Mouse (Mus musculus) intestine, embryonic 16.5 days (tissue): Measurements from ENCODE around the gene Vmn2r100. TPM values are rescaled to one million over a fixed set of nuclear protein-coding genes. Genes with fewer than 3 reads are reported as not detected.

ENCODE experiments used
- ATAC-seq: fragments of 200-750 bp; cut with Nextera tagmentation; 2 replicates; pipeline ENCODE4 v1.8.0; 2017; ENCODE audit warnings: moderate TSS enrichment, moderate library complexity
- H3K27ac ChIP-seq: fragments of 300-500 bp; sonication (generic); 2 replicates; pipeline ENCODE4 v1.5.1; 2014; ENCODE audit warnings: mild to moderate bottlenecking, low read length
- H3K27me3 ChIP-seq: fragments of 300-500 bp; sonication (generic); replicated peaks from 2 replicates; pipeline ENCODE4 v1.6.1; 2014; ENCODE audit warnings: low read length, control low read depth, mixed read lengths; ENCODE audit not compliant: control insufficient read depth, insufficient read depth
- H3K36me3 ChIP-seq: fragments of 300-500 bp; sonication (generic); 2 replicates; pipeline ENCODE4 v1.6.1; 2014; ENCODE audit warnings: low read length, control low read depth; ENCODE audit not compliant: control insufficient read depth, insufficient read depth
- H3K4me1 ChIP-seq: fragments of 300-500 bp; sonication (generic); 2 replicates; pipeline ENCODE4 v1.6.1; 2014; ENCODE audit warnings: low read length, control low read depth, mixed read lengths; ENCODE audit not compliant: control insufficient read depth, insufficient read depth
- H3K4me2 ChIP-seq: fragments of 300-500 bp; sonication (generic); 2 replicates; pipeline ENCODE4 v1.6.1; 2014; ENCODE audit warnings: low read depth, low read length, control low read depth
- H3K4me3 ChIP-seq: fragments of 300-500 bp; sonication (generic); 2 replicates; pipeline ENCODE4 v1.5.1; 2014; ENCODE audit warnings: mild to moderate bottlenecking, low read length
- H3K9ac ChIP-seq: fragments of 300-500 bp; sonication (generic); 2 replicates; pipeline ENCODE4 v1.6.1; 2014; ENCODE audit warnings: low read depth, low read length
- H3K9me3 ChIP-seq: fragments of 300-500 bp; sonication (generic); 2 replicates; pipeline ENCODE4 v1.6.1; 2016; ENCODE audit warnings: low read length, control low read depth; ENCODE audit not compliant: control insufficient read depth
- polyA plus RNA-seq: library from polyadenylated mRNA; unstranded; fragments of >200 nt; fragmentation: Nextera tagmentation; extraction: Ambion mirVana; gene quantifications from 2 replicates; pipeline ENCODE4 v1.2.1, GENCODE M21; 2015

The Vmn2r100 gene
- not detected in 2 replicates for polyA plus RNA-seq

GRCm38 (mm10) chr17:19504432-19504831 is at the start of gene Vmn2r100:
TSS of gene Vmn2r100 (plus strand) at chr17:19504732.
- Histone ChIP-seq H3K36me3 (no peaks in the 10 kb centered on the region), H3K4me2 (no peak within 1 kb of the TSS), H3K4me3 (no peak within 1 kb of the TSS), H3K27ac (no peak within 1 kb of the TSS), H3K9ac (no peak within 1 kb of the TSS), H3K9me3 (no peaks in the 10 kb centered on the region), H3K4me1 (no peaks in the 10 kb centered on the region), H3K27me3 (no peaks in the 10 kb centered on the region)
- ATAC-seq, result no peak

- H3K27me3 ChIP-seq, result no peaks in the 10 kb centered on the region
- H3K4me1 ChIP-seq, result no peaks in the 10 kb centered on the region
These were observed 21.7 kb upstream of the Vmn2r100 start for GRCm38 (mm10) chr17:19482866-19483265.

GRCm38 (mm10) chr17:19576927-19577326 is 72.4 kb downstream of the Vmn2r100 start, which contains the start of gene Vmn2r101:
TSS of gene Vmn2r101 (plus strand) at chr17:19577227.
- Histone ChIP-seq H3K9ac (no peak within 1 kb of the TSS), H3K9me3 (no peaks in the 10 kb centered on the region), H3K4me2 (no peak within 1 kb of the TSS), H3K36me3 (no peaks in the 10 kb centered on the region), H3K4me1 (no peaks in the 10 kb centered on the region), H3K4me3 (no peak within 1 kb of the TSS), H3K27ac (no peak within 1 kb of the TSS), H3K27me3 (no peaks in the 10 kb centered on the region)
- no peak for ATAC-seq

More at GRCm38 (mm10) chr17:19482866-19483265, 21.7 kb upstream of the Vmn2r100 start:
- no peak overlapping the region for H3K9ac ChIP-seq
- no peak overlapping the region for H3K27ac ChIP-seq
- no peak overlapping the region for H3K4me3 ChIP-seq
- ATAC-seq, result no peak
- no peaks in the 10 kb centered on the region for H3K36me3 ChIP-seq
- 0 out of 2 replicates have a peak, but pooled peaks cover 1% of the 10 kb centered on the region for H3K9me3 ChIP-seq
- no peak overlapping the region for H3K4me2 ChIP-seq

Other genes starting within 250 kb of the Vmn2r100 start
- gene Vmn2r99, start 142.8 kb upstream of the Vmn2r100 start, polyA plus RNA-seq, result not detected in 2 replicates
- gene Vmn2r101, start 72.5 kb downstream of the Vmn2r100 start, polyA plus RNA-seq, result not detected in 2 replicates
- not detected in 2 replicates for gene Vmn2r102, start 155.6 kb downstream of the Vmn2r100 start, polyA plus RNA-seq